Mouse (Mus musculus) embryonic facial prominence, embryonic 12.5 days (tissue): ENCODE measurements around the gene Rab40c. TPM values are rescaled to one million over a fixed set of nuclear protein-coding genes. Genes with fewer than 3 reads are reported as not detected.

Source experiments
- ATAC-seq: fragments of 200-750 bp; cut with Nextera tagmentation; 2 replicates; pipeline ENCODE4 v1.8.0; 2017; ENCODE audit not compliant: insufficient number of reproducible peaks, insufficient read depth, low FRiP score, low TSS enrichment
- H3K27ac ChIP-seq: fragments of 300-500 bp; sonication (generic); 2 replicates; pipeline ENCODE4 v1.5.1; 2016; ENCODE audit warnings: mild to moderate bottlenecking
- H3K27me3 ChIP-seq: fragments of 300-500 bp; sonication (generic); 2 replicates; pipeline ENCODE4 v1.6.1; 2016; ENCODE audit warnings: mild to moderate bottlenecking, moderate library complexity
- H3K36me3 ChIP-seq: fragments of 300-500 bp; sonication (generic); 2 replicates; pipeline ENCODE4 v1.6.1; 2016; ENCODE audit warnings: mild to moderate bottlenecking
- H3K4me1 ChIP-seq: fragments of 300-500 bp; sonication (generic); 2 replicates; pipeline ENCODE4 v1.6.1; 2016
- H3K4me2 ChIP-seq: fragments of 300-500 bp; sonication (generic); replicated peaks from 2 replicates; pipeline ENCODE4 v1.6.1; 2016; ENCODE audit warnings: mild to moderate bottlenecking, moderate library complexity
- H3K4me3 ChIP-seq: fragments of 300-500 bp; sonication (generic); 2 replicates; pipeline ENCODE4 v1.5.1; 2016; ENCODE audit warnings: mild to moderate bottlenecking
- H3K9ac ChIP-seq: fragments of 300-500 bp; sonication (generic); 2 replicates; pipeline ENCODE4 v1.6.1; 2016; ENCODE audit warnings: mild to moderate bottlenecking, moderate library complexity
- H3K9me3 ChIP-seq: fragments of 300-500 bp; sonication (generic); 2 replicates; pipeline ENCODE4 v1.6.1; 2016; ENCODE audit warnings: mild to moderate bottlenecking, moderate library complexity
- WGBS: fragments of 180-500 bp; shearing (Covaris S2); methylation state at CpG from one replicate; pipeline ENCODE4 v1.1.7; 2016; 5-methylcytosine and 5-hydroxymethylcytosine counted together
- polyA plus RNA-seq: library from polyadenylated mRNA; unstranded; fragments of >200 nt; fragmentation: Nextera tagmentation; extraction: Ambion mirVana; gene quantifications from 2 replicates; pipeline ENCODE4 v1.2.1, GENCODE M21; 2016

Rab40c gene
- polyA plus RNA-seq, 1 experiment from 2014 or later, result 37.4 TPM

- no peak overlapping the region for H3K9ac ChIP-seq
- no peak overlapping the region for H3K4me2 ChIP-seq
- H3K27ac ChIP-seq, result no peak overlapping the region
- peaks cover 50% of the 10 kb centered on the region for H3K4me1 ChIP-seq
- H3K4me3 ChIP-seq, result no peak overlapping the region
- WGBS, result 88% methylated on average over 4 of the region's 4 CpGs
- H3K36me3 ChIP-seq, result peaks cover 59% of the 10 kb centered on the region
- no peaks in the 10 kb centered on the region for H3K27me3 ChIP-seq
- no peaks in the 10 kb centered on the region for H3K9me3 ChIP-seq
- no peak for ATAC-seq
Measured at GRCm38 (mm10) chr17:25838904-25839303, 80.6 kb downstream of the Rab40c start.

- peak overlapping the region; percentile 36; the same call in 1 of the 2 replicates for H3K4me3 ChIP-seq
- peaks cover 43% of the 10 kb centered on the region for H3K4me1 ChIP-seq
- 53% methylated on average over 3 of the region's 3 CpGs for WGBS
- H3K27me3 ChIP-seq, result no peaks in the 10 kb centered on the region
- H3K36me3 ChIP-seq, result peaks cover 58% of the 10 kb centered on the region
- H3K4me2 ChIP-seq, result peak overlapping the region; percentile 79
- H3K9ac ChIP-seq, result no peak overlapping the region
- ATAC-seq, result no peak
- no peaks in the 10 kb centered on the region for H3K9me3 ChIP-seq
- H3K27ac ChIP-seq, result no peak overlapping the region
Measured at GRCm38 (mm10) chr17:25837533-25837932, 82.0 kb downstream of the Rab40c start.

- peak within 1 kb of the TSS; percentile 36 for H3K4me3 ChIP-seq
- H3K9ac ChIP-seq, result peak within 1 kb of the TSS; percentile 55
- H3K4me1 ChIP-seq, result peaks cover 43% of the 10 kb centered on the region
- H3K4me2 ChIP-seq, result peak within 1 kb of the TSS; percentile 79
- peaks cover 53% of the 10 kb centered on the region for H3K36me3 ChIP-seq
- no peaks in the 10 kb centered on the region for H3K9me3 ChIP-seq
- H3K27me3 ChIP-seq, result no peaks in the 10 kb centered on the region
- 2% methylated on average over 28 of the region's 29 CpGs for WGBS
- no peak within 1 kb of the TSS for H3K27ac ChIP-seq
- ATAC-seq, result no peak
Measured at GRCm38 (mm10) chr17:25837076-25837410, 82.5 kb downstream of the Rab40c start, which contains the start of gene Rhbdl1. Gene Rhbdl1 (minus strand): TSS chr17:25837295.

GRCm38 (mm10) chr17:25836397-25837075 lies 83.0 kb downstream of the Rab40c start:
- no peak for ATAC-seq
- H3K4me2 ChIP-seq, result peak overlapping the region; percentile 79
- H3K4me1 ChIP-seq, result peaks cover 48% of the 10 kb centered on the region
- no peak overlapping the region for H3K27ac ChIP-seq
- no peaks in the 10 kb centered on the region for H3K9me3 ChIP-seq
- H3K9ac ChIP-seq, result peak overlapping the region; percentile 55
- 21% methylated on average over 23 of the region's 23 CpGs for WGBS
- no peaks in the 10 kb centered on the region for H3K27me3 ChIP-seq
- peak overlapping the region; percentile 36 for H3K4me3 ChIP-seq
- H3K36me3 ChIP-seq, result peaks cover 50% of the 10 kb centered on the region

- Histone ChIP-seq H3K4me1 (peaks cover 54% of the 10 kb centered on the region), H3K9me3 (no peaks in the 10 kb centered on the region), H3K9ac (0 out of 2 replicates have a peak overlapping the region, but pooled peaks have one; percentile 55), H3K27ac (no peak overlapping the region), H3K36me3 (peaks cover 50% of the 10 kb centered on the region), H3K27me3 (no peaks in the 10 kb centered on the region), H3K4me3 (no peak overlapping the region), H3K4me2 (peak overlapping the region; percentile 79; the same call in 1 of the 2 replicates)
- ATAC-seq, result no peak
- WGBS, result 91% methylated on average over 16 of the region's 16 CpGs
Measured at GRCm38 (mm10) chr17:25835816-25836215, 83.7 kb downstream of the Rab40c start.

GRCm38 (mm10) chr17:25835301-25835700 lies 84.2 kb downstream of the Rab40c start:
- peaks cover 50% of the 10 kb centered on the region for H3K36me3 ChIP-seq

GRCm38 (mm10) chr17:25834595-25835222 lies 84.8 kb downstream of the Rab40c start:
- Histone ChIP-seq H3K36me3 (peaks cover 49% of the 10 kb centered on the region), H3K27me3 (no peaks in the 10 kb centered on the region), H3K4me3 (peak overlapping the region; percentile 69), H3K4me2 (peak overlapping the region; percentile 79), H3K9ac (peak overlapping the region; percentile 87), H3K27ac (no peak overlapping the region), H3K4me1 (peaks cover 65% of the 10 kb centered on the region), H3K9me3 (no peaks in the 10 kb centered on the region)
- 92% methylated on average over 12 of the region's 12 CpGs for WGBS
- no peak for ATAC-seq

More at GRCm38 (mm10) chr17:25835301-25835700, 84.2 kb downstream of the Rab40c start:
- Histone ChIP-seq H3K4me3 (no peak overlapping the region), H3K27ac (no peak overlapping the region), H3K9ac (no peak overlapping the region), H3K9me3 (no peaks in the 10 kb centered on the region), H3K4me1 (peaks cover 59% of the 10 kb centered on the region), H3K4me2 (0 out of 2 replicates have a peak overlapping the region, but pooled peaks have one; percentile 79), H3K27me3 (no peaks in the 10 kb centered on the region)
- no peak for ATAC-seq
- WGBS, result 96% methylated on average over 7 of the region's 7 CpGs

- peaks cover 69% of the 10 kb centered on the region for H3K4me1 ChIP-seq
- 39% methylated on average over 6 of the region's 6 CpGs for WGBS
- peaks cover 42% of the 10 kb centered on the region for H3K36me3 ChIP-seq
- H3K9me3 ChIP-seq, result no peaks in the 10 kb centered on the region
- peak overlapping the region; percentile 89 for H3K27ac ChIP-seq
- no peak for ATAC-seq
- no peaks in the 10 kb centered on the region for H3K27me3 ChIP-seq
- H3K4me3 ChIP-seq, result peak overlapping the region; percentile 69
- H3K4me2 ChIP-seq, result peak overlapping the region; percentile 79
- H3K9ac ChIP-seq, result peak overlapping the region; percentile 87
Measured at GRCm38 (mm10) chr17:25833961-25834594, 85.4 kb downstream of the Rab40c start.

GRCm38 (mm10) chr17:25833291-25833663 lies 86.2 kb downstream of the Rab40c start, which contains the start of gene Stub1:
Gene Stub1 (minus strand): TSS chr17:25833404.
- Histone ChIP-seq H3K27me3 (no peaks in the 10 kb centered on the region), H3K9me3 (no peaks in the 10 kb centered on the region), H3K4me3 (peak within 1 kb of the TSS; percentile 69), H3K4me1 (peaks cover 72% of the 10 kb centered on the region), H3K4me2 (peak within 1 kb of the TSS; percentile 79), H3K27ac (peak within 1 kb of the TSS; percentile 89), H3K9ac (peak within 1 kb of the TSS; percentile 87), H3K36me3 (peaks cover 38% of the 10 kb centered on the region)
- ATAC-seq, result peak; percentile 24
- 0% methylated on average over 24 of the region's 24 CpGs for WGBS

GRCm38 (mm10) chr17:25832436-25833290 lies 86.9 kb downstream of the Rab40c start:
- H3K4me3 ChIP-seq, result peak overlapping the region; percentile 69
- peaks cover 76% of the 10 kb centered on the region for H3K4me1 ChIP-seq
- no peaks in the 10 kb centered on the region for H3K9me3 ChIP-seq
- peak overlapping the region; percentile 87 for H3K9ac ChIP-seq
- no peaks in the 10 kb centered on the region for H3K27me3 ChIP-seq
- peak; percentile 82 for ATAC-seq
- H3K27ac ChIP-seq, result peak overlapping the region; percentile 89
- under 1% methylated on average over 77 of the region's 77 CpGs for WGBS
- peak overlapping the region; percentile 79 for H3K4me2 ChIP-seq
- H3K36me3 ChIP-seq, result peaks cover 38% of the 10 kb centered on the region
